Mouse (Mus musculus) embryonic facial prominence, embryonic 11.5 days (tissue): ENCODE results near the gene Emb. TPM values are rescaled to one million over a fixed set of nuclear protein-coding genes. Genes with fewer than 3 reads are reported as not detected.

Source experiments
- ATAC-seq: fragments of 200-750 bp; cut with Nextera tagmentation; replicated peaks from 2 replicates; pipeline ENCODE4 v1.8.0; 2017; ENCODE audit warnings: low read depth; ENCODE audit not compliant: insufficient number of reproducible peaks, low FRiP score, low TSS enrichment
- DNase-seq: peaks from one replicate; pipeline ENCODE4 v3.0.0-alpha.2; 2015; ENCODE audit warnings: low spot score
- H3K27ac ChIP-seq: fragments of 300-500 bp; sonication (generic); replicated peaks from 2 replicates; pipeline ENCODE4 v1.5.1; 2014; ENCODE audit warnings: mild to moderate bottlenecking, low read depth, low read length, control low read depth
- H3K27me3 ChIP-seq: fragments of 300-500 bp; sonication (generic); 2 replicates; pipeline ENCODE4 v1.6.1; 2014; ENCODE audit warnings: mild to moderate bottlenecking, low read length, moderate library complexity, mixed read lengths; ENCODE audit not compliant: control insufficient read depth, insufficient read depth
- H3K36me3 ChIP-seq: fragments of 300-500 bp; sonication (generic); replicated peaks from 2 replicates; pipeline ENCODE4 v1.6.1; 2014; ENCODE audit warnings: low read depth, mild to moderate bottlenecking, low read length, moderate library complexity, mixed read lengths; ENCODE audit not compliant: control insufficient read depth, insufficient read depth
- H3K4me1 ChIP-seq: fragments of 300-500 bp; sonication (generic); 2 replicates; pipeline ENCODE4 v1.6.1; 2014; ENCODE audit warnings: low read length, mixed read lengths; ENCODE audit not compliant: control insufficient read depth, insufficient read depth
- H3K4me2 ChIP-seq: fragments of 300-500 bp; sonication (generic); 2 replicates; pipeline ENCODE4 v1.6.1; 2014; ENCODE audit warnings: low read depth, mild to moderate bottlenecking, control low read depth, low read length, moderate library complexity
- H3K4me3 ChIP-seq: fragments of 300-500 bp; sonication (generic); 2 replicates; pipeline ENCODE4 v1.5.1; 2014; ENCODE audit warnings: low read depth, low read length, control low read depth
- H3K9ac ChIP-seq: fragments of 300-500 bp; sonication (generic); replicated peaks from 2 replicates; pipeline ENCODE4 v1.6.1; 2014; ENCODE audit warnings: mild to moderate bottlenecking, control low read depth, low read length
- H3K9me3 ChIP-seq: fragments of 300-500 bp; sonication (generic); replicated peaks from 2 replicates; pipeline ENCODE4 v1.6.1; 2016; ENCODE audit warnings: mild to moderate bottlenecking, low read length, inconsistent platforms, mixed read lengths; ENCODE audit not compliant: control insufficient read depth
- WGBS: fragments of 180-500 bp; shearing (Covaris S2); extraction: QIAGEN DNeasy Blood & Tissue Kit; methylation state at CpG from one replicate; pipeline ENCODE4 v1.1.7; 2014; 5-methylcytosine and 5-hydroxymethylcytosine counted together
- polyA plus RNA-seq: library from polyadenylated mRNA; unstranded; fragments of >200 nt; fragmentation: Nextera tagmentation; extraction: Ambion mirVana; gene quantifications from 2 replicates; pipeline ENCODE4 v1.2.1, GENCODE M21; 2014

The Emb gene
- polyA plus RNA-seq, 1 experiment from 2014 or later: 46.2 TPM

DNA sequence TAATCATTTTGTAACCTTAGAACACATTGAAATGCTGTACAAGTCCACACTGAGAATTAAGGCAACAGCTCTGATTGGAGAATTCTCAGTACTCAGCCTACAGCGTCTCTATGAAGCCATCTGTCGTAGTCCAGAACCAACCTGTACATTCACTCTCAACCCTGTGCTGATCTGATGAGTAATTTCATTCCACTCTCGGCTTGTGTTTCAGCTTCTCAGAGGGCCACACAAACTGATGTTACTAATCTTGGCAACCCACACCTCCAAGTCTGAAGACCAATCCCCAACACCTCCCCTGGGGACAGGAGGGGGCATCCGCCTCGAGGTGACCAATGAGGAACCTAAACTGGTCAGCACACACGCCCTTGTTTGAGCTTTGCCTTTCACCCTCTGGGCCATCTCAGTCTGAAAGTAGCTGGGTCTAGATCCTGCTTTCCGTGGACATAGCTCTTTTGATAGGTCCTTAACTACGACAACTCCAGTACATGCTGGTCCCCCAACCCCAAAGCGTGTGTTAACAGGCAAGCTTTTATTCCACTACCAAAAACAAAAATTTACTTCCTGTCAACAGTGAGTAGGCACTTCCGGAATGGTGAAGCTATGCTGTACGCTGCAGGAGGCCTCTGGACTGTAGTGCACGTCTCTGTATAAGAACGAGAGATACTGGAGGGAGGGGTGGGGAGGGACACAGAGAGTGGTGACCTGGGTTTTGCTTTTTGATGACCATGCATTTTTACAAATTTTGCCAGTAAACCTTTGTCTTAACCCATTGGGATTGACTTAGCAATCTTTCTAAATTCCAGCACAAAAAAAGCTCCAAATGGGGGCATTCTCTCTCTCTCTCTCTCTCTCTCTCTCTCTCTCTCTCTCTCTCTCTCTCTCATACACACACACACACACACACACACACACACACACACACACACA is 12.5 kb upstream of the Emb start:
- no peaks in the 10 kb centered on the region for H3K4me1 ChIP-seq
- no peaks in the 10 kb centered on the region for H3K36me3 ChIP-seq
- WGBS: 88% methylated on average over 13 of the region's 13 CpGs
- H3K27me3 ChIP-seq: no peaks in the 10 kb centered on the region
- H3K9me3 ChIP-seq: no peaks in the 10 kb centered on the region
- no peak overlapping the region for H3K27ac ChIP-seq
- H3K4me2 ChIP-seq: no peak overlapping the region
- no peak overlapping the region for H3K4me3 ChIP-seq
- H3K9ac ChIP-seq: no peak overlapping the region
- DNase-seq: no peak
- ATAC-seq: no peak

DNA sequence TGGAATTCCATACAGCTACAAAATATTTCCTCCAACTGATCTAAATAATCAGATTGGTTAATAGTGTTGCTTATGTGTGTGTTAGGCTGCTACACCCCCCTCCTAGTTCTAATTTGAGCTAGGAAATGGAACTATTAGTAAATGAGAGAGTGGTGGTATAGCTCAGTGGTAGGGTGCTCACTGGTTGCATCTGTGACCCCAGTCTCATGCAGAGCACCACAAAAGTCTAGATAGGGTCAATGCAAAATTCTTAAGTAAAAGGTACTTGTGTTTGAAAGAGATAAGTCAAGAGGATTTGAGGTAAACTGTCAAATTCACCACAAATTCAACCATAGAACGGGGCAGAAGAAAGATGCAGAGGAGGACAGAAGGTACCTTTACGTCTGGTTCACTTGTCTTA is 10.7 kb upstream of the Emb start:
- no peak overlapping the region for H3K4me3 ChIP-seq
- no peak overlapping the region for H3K4me2 ChIP-seq
- no peaks in the 10 kb centered on the region for H3K36me3 ChIP-seq
- ATAC-seq (no peak), DNase-seq (no peak)
- H3K9me3 ChIP-seq: no peaks in the 10 kb centered on the region
- H3K27me3 ChIP-seq: no peaks in the 10 kb centered on the region
- 93% methylated on average over 2 of the region's 2 CpGs for WGBS
- H3K4me1 ChIP-seq: no peaks in the 10 kb centered on the region
- no peak overlapping the region for H3K27ac ChIP-seq
- H3K9ac ChIP-seq: no peak overlapping the region

DNA sequence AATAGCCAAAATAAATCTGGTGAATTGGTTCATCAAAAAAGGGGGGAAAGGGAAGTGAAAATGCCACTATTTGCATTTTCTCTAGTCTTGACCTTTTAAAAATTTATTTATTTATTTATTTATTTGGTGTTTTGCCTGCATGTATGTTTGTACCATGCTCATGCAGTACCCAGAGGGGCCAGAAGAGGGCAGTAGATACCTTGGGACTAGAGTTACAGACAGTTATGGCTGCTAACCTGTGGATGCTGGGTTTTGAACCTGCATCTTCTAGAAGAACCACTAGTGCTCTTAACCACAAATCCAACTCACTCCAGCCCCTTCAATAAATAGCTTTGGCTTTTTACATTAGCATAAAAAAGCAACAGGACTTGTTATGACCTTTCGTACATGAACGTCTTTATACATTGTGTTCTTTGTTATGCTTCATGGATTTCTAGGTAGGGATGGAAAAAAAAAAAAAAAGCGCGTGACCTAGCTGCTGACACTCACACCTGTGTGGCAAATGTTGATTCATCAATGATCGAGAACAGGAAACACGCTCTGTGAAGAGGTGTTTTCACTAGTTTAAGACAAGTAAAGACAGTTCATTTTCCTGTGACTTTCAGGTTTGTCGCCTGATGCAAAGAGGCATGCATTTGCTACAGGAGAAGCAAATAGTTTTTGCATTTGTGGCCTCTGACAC is 9.8 kb upstream of the Emb start:
- Histone ChIP-seq H3K27ac (no peak overlapping the region), H3K36me3 (no peaks in the 10 kb centered on the region), H3K4me1 (no peaks in the 10 kb centered on the region), H3K27me3 (no peaks in the 10 kb centered on the region), H3K4me3 (no peak overlapping the region), H3K9ac (no peak overlapping the region), H3K9me3 (no peaks in the 10 kb centered on the region), H3K4me2 (no peak overlapping the region)
- DNase-seq (peak; percentile 81), ATAC-seq (no peak)
- WGBS: 88% methylated on average over 7 of the region's 7 CpGs

DNA sequence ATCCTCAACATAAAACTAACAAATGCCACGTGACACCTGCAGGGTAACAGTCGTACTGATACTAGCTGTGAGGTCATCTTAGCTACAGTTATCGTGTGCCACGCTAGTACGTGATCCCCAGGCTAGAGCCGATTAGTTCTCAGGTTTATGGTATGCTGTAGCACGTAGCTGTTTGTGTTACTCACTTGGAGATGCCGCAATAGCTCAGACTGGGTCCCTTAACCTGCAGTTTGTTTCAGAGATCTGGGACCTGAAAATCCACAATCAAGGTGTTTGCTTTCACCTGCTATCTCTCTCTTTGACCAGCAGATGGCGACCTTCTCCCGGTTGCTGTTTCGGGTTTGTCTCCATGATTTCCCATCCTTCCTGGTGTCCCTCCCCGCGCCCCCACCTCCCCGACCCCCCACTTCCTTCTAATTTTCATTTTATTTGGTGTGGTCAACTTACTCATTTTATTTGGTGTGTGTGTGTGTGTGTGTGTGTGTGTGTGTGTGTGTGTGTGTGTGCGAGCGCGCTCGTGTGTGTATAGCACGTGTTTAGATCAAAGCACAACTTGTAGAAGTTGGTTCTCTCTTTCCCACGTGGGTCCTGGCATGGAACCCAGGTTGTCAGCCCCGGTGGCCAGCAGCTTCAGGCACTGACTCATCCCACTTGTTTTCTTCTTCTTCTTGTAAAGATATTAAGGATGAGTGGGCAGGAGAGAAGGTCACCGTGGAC is 5.4 kb upstream of the Emb start:
- no peak overlapping the region for H3K4me2 ChIP-seq
- H3K27me3 ChIP-seq: no peaks in the 10 kb centered on the region
- H3K9ac ChIP-seq: no peak overlapping the region
- ATAC-seq (0 out of 2 replicates have a peak, but pooled peaks have one; percentile 61), DNase-seq (peak; percentile 69)
- no peaks in the 10 kb centered on the region for H3K36me3 ChIP-seq
- no peak overlapping the region for H3K27ac ChIP-seq
- WGBS: 47% methylated on average over 22 of the region's 22 CpGs
- no peaks in the 10 kb centered on the region for H3K4me1 ChIP-seq
- no peak overlapping the region for H3K4me3 ChIP-seq
- H3K9me3 ChIP-seq: no peaks in the 10 kb centered on the region

DNA sequence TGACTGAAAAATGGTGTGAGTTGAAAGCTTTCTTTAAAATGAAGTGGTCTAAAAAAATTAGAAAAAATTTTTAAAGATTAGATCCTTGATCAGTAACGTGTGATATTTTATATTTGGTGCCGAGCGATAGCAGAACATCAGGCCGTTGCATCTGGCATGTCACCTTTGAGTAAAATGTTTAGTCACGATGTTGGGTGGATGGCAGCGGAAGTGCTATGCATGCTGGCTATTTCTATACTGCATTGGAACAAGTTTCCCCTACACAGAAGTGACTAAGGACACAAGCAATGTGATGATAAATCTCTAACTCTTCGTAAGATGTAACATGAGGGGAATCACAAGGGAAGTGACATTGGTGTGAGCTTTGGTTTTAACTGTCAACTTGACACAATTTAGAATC is 3.7 kb upstream of the Emb start:
- no peak overlapping the region for H3K9ac ChIP-seq
- H3K27ac ChIP-seq: no peak overlapping the region
- WGBS: 96% methylated on average over 7 of the region's 7 CpGs
- H3K36me3 ChIP-seq: no peaks in the 10 kb centered on the region
- H3K4me3 ChIP-seq: no peak overlapping the region
- H3K4me1 ChIP-seq: no peaks in the 10 kb centered on the region
- no peaks in the 10 kb centered on the region for H3K27me3 ChIP-seq
- DNase-seq (no peak), ATAC-seq (no peak)
- H3K9me3 ChIP-seq: no peaks in the 10 kb centered on the region
- H3K4me2 ChIP-seq: no peak overlapping the region

DNA sequence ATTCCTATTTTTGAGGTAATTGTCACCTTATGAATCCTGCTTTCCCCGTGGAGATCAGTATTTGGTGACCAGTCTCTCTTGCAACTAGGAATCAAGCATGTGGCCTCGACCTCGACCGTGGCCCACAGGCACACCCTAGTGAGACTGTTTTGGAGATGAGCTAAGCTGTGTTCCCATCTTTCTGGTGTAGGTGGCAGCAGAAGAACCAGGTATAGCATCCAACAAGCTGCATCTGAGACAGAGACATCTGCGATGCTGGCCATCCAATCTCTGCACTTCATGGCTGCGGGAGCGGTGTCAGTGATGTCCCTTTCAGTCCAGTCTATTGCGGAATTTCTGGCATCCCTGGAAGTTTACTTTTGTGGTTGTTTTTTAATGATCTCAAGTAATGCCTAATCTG is 2.3 kb upstream of the Emb start:
- Histone ChIP-seq H3K4me3 (no peak overlapping the region), H3K9ac (no peak overlapping the region), H3K4me1 (no peaks in the 10 kb centered on the region), H3K27me3 (no peaks in the 10 kb centered on the region), H3K9me3 (no peaks in the 10 kb centered on the region), H3K4me2 (no peak overlapping the region), H3K36me3 (no peaks in the 10 kb centered on the region), H3K27ac (no peak overlapping the region)
- ATAC-seq (no peak), DNase-seq (no peak)
- WGBS: 92% methylated on average over 8 of the region's 8 CpGs

DNA sequence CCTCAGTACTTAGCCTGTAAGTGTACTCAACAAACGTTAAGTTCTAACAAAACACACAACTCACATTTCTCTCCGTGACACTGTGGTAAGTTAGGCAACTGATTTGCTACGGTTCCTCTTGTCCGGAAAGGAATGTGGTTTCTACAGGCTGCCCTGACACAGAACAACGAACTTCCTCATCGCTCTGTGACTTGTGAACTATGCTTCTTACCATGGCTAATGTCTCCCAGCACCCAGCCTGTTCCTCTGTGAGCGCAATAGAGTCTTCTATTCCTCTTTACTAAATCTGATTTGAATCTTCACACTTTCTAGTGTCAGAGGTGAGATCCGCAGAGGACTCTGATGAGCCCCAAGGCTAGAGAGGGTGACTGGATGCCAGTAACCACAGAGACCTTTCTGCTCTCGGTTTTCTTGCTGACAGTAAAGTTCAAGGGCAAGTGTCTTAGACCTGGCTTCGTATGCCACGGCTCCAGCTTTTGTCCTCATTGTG is 3.1 kb downstream of the Emb start:
- Histone ChIP-seq H3K9ac (no peak overlapping the region), H3K27me3 (no peaks in the 10 kb centered on the region), H3K4me1 (no peaks in the 10 kb centered on the region), H3K27ac (no peak overlapping the region), H3K36me3 (no peaks in the 10 kb centered on the region), H3K9me3 (no peaks in the 10 kb centered on the region), H3K4me2 (no peak overlapping the region), H3K4me3 (no peak overlapping the region)
- WGBS: 40% methylated on average over 11 of the region's 11 CpGs
- ATAC-seq (no peak), DNase-seq (peak; percentile 54)
